Mouse (Mus musculus): Measurements from ENCODE around the gene Hltf. TPM values are rescaled to one million over a fixed set of nuclear protein-coding genes. Genes with fewer than 3 reads are reported as not detected.
A peak's percentile ranks its signal among the peaks of the same experiment; 100 is the strongest.
"Not testable (repeated sequence)": the region's sequence is repeated elsewhere in the genome, so short reads cannot be mapped to it uniquely, and the experiment has no call there.

The Hltf gene
- polyA plus RNA-seq, 1 experiment from 2014 or later = 22.8 TPM

DNA sequence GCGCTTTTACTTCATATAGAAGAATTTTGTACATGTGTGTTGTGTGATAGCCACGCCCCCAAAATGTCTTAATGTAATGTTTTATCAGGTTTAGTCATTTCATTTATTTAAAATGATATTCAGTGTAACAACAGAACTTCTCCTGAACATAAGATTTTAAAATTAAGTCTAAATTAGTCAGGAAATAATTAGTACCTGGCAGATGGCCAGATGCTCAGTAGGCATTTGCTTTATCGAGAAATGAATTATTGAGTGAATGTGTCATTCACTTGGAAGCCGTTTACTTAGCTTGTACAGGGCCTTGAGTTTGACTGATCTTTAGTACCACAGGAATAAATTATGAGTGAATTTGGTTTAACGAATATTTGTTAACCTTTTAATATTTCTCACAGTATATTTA is 51.3 kb downstream of the Hltf start:
- peaks cover 20% of the 10 kb centered on the region; the same call in 1 of the 2 replicates for H3K36me3 ChIP-seq
- no peak overlapping the region for H3K27ac ChIP-seq
- no peak overlapping the region for H3K4me3 ChIP-seq
- no peak overlapping the region for H3K9ac ChIP-seq
- no peaks in the 10 kb centered on the region for H3K9me3 ChIP-seq
- H3K4me2 ChIP-seq (replicated peaks) = no peak overlapping the region
- no peaks in the 10 kb centered on the region for H3K27me3 ChIP-seq (replicated peaks)
- no peaks in the 10 kb centered on the region for H3K4me1 ChIP-seq
- no peak for ATAC-seq (ENCODE audit: low FRiP score, low read depth)
- 86% methylated on average over 5 of the region's 5 CpGs for whole genome bisulfite sequencing

DNA sequence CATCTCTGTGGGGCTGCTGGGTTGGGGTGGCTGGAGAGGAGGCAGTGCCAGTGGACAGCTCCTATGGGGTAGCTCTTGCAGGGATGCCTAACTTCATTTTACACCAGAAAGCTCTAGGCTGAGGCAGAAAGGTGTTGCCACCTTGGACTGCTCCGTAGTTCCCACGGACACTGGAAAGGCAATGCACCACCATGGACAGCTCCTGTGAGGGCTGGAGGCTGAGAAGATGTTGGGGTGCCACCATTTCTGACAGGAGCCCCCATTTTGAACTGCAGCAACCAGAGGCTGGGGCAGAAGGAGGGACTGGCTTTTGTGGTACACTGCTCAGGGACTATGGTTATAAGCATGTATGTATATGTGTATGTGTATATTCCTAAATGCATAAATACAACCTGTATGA is 54.3 kb downstream of the Hltf start:
- Histone ChIP-seq H3K27me3 (replicated peaks) (no peaks in the 10 kb centered on the region), H3K4me2 (replicated peaks) (no peak overlapping the region), H3K4me1 (no peaks in the 10 kb centered on the region), H3K27ac (no peak overlapping the region), H3K4me3 (no peak overlapping the region), H3K9ac (no peak overlapping the region), H3K36me3 (peaks cover 25% of the 10 kb centered on the region; the same call in 1 of the 2 replicates), H3K9me3 (no peaks in the 10 kb centered on the region)
- ATAC-seq (ENCODE audit: low FRiP score, low read depth) = no peak
- WGBS = 96% methylated on average over 2 of the region's 2 CpGs

DNA sequence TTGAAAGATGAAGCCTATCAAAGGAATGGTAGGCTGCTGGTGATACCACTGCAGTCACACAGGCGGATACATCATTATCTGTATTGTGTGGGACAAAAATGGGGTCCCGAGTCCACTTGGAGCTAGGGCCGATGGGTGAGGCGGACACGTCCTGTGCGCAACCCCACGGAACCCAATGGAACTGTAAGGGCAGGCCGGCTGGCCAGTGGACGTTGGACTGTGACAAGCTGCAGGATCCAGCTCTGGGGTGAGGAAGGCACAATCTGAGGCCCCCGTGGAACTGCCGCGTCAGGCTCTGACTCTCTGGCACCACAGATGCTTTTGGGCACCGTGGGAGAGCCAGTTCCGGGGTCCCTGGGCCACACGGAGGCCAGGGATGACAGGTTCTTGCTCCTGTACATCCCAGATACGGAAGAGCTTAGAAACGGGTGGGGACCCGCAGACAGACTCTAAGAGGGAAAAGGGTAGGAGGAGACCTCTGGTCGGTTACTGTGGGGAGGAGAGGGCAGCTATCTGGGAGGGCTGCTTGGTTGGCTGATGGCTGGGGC is 61.5 kb downstream of the Hltf start:
- Histone ChIP-seq H3K27ac (no peak overlapping the region), H3K4me3 (no peak overlapping the region), H3K9me3 (no peaks in the 10 kb centered on the region), H3K4me1 (no peaks in the 10 kb centered on the region), H3K4me2 (replicated peaks) (no peak overlapping the region), H3K27me3 (replicated peaks) (no peaks in the 10 kb centered on the region), H3K36me3 (peaks cover 5% of the 10 kb centered on the region; the same call in 1 of the 2 replicates), H3K9ac (no peak overlapping the region)
- ATAC-seq (ENCODE audit: low FRiP score, low read depth) = no peak
- WGBS = 90% methylated on average over 19 of the region's 19 CpGs

DNA sequence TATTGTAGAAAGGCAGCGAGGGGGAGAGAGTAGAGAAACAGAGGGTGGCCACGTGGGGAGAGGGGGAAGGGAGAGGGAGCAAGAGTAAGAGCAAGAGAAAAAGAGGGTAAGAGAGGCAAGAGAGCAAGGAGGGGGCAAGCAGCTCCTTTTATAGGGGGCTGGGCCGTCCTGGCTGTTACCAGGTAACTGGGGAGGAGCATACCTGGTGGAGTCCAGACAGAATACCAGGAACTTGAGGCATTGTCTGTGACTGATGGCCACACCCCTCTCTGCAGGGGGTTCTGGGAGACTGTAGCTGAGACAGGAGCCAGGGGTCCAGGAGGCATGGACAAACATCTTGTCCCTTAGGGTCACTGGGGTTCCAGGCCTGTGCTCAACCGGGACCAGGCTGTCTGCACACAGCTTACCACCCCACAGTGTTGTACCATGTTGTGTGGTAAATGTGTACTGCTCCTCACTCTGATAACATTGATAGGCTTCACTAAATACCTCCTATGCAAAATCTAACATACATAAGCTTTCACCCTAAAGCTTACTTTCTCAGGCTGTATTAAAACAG is 62.2 kb downstream of the Hltf start:
- ATAC-seq (ENCODE audit: low FRiP score, low read depth) = peak; percentile 56
- H3K4me1 ChIP-seq = no peaks in the 10 kb centered on the region

DNA sequence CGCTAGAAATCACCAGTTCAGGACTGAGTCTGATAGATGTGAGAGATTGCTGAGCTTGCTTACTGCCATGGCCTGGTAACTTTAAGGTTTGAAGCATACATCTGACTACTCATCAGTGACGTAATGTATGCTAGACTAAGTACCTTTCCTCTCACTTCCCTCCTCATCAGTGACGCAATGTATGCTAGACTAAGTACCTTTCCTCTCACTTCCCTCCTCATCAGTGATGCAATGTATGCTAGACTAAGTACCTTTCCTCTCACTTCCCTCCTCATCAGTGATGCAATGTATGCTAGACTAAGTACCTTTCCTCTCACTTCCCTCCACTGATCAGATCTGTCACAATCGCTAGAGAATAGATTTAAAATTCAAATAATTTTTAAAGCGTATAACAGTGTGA is 64.0 kb downstream of the Hltf start:
- not testable (repeated sequence) for H3K27me3 ChIP-seq (replicated peaks); H3K27ac ChIP-seq; ATAC-seq (ENCODE audit: low FRiP score, low read depth); H3K36me3 ChIP-seq; H3K4me3 ChIP-seq; H3K4me1 ChIP-seq; H3K9ac ChIP-seq; H3K4me2 ChIP-seq (replicated peaks); H3K9me3 ChIP-seq
- WGBS = 94% methylated on average over 5 of the region's 5 CpGs

More for the DNA sequence above, 62.2 kb downstream of the Hltf start:
- 62% methylated on average over 4 of the region's 4 CpGs for WGBS
- Histone ChIP-seq H3K4me3 (no peak overlapping the region), H3K4me2 (replicated peaks) (no peak overlapping the region), H3K9ac (no peak overlapping the region), H3K36me3 (peaks cover 5% of the 10 kb centered on the region; the same call in 1 of the 2 replicates), H3K9me3 (no peaks in the 10 kb centered on the region), H3K27me3 (replicated peaks) (no peaks in the 10 kb centered on the region), H3K27ac (no peak overlapping the region)

DNA sequence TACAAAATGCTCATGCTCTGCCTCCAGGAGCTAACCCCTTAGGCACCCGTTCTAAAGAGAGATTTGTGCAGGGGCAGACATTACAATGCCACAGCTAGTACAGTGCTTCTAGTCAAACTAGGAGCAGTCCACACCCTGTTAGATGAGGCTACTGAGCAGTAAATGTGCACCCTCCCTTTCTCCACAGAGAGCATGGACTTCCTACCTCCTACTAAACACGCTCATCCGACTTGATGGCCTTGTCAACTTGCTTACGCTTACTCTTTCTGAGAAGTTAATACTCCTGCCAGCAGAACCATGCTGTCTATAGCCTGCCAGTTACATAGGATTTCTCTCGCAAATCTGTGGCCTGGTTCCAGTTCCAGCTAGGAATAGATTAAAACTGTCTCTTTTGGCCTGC is 68.0 kb downstream of the Hltf start:
- no peaks in the 10 kb centered on the region for H3K27me3 ChIP-seq (replicated peaks)
- H3K9me3 ChIP-seq = no peaks in the 10 kb centered on the region
- H3K4me3 ChIP-seq = no peak overlapping the region
- ATAC-seq (ENCODE audit: low FRiP score, low read depth) = no peak
- H3K36me3 ChIP-seq = no peaks in the 10 kb centered on the region; the same call in 1 of the 2 replicates
- 97% methylated on average over 5 of the region's 5 CpGs for WGBS
- no peak overlapping the region for H3K4me2 ChIP-seq (replicated peaks)
- H3K4me1 ChIP-seq = no peaks in the 10 kb centered on the region
- no peak overlapping the region for H3K9ac ChIP-seq
- H3K27ac ChIP-seq = no peak overlapping the region

DNA sequence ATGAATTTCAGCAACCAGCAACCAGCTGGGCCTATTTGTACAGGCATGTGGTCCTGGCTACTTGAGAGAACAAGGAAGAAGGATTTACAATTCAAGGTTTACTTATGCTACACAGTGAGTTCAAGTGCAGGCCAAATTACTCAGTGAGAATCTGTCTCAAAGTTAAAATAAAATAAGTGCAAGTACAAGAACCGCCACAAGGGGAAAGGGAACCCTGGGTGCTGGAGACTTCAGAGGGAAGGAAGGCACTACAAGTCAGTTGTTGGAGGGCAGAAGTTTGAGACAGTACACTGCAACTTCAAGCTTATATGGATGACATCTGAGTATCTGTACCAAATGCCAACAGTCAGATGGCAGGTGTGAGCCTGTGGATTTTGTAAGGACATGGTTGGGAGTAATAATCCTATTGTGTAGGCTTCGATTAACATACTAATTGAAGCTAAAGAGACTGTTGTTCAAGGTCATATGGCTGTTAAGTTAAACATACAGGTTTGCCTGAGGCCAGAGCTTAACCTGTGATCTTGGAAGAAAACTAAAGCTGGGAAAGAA is 69.5 kb downstream of the Hltf start:
- Histone ChIP-seq H3K27ac (no peak overlapping the region), H3K4me2 (replicated peaks) (no peak overlapping the region), H3K27me3 (replicated peaks) (no peaks in the 10 kb centered on the region), H3K4me1 (no peaks in the 10 kb centered on the region), H3K9me3 (no peaks in the 10 kb centered on the region), H3K4me3 (no peak overlapping the region), H3K9ac (no peak overlapping the region), H3K36me3 (no peaks in the 10 kb centered on the region; the same call in 1 of the 2 replicates)
- 79% methylated on average over 2 of the region's 2 CpGs for WGBS
- ATAC-seq (ENCODE audit: low FRiP score, low read depth) = no peak

DNA sequence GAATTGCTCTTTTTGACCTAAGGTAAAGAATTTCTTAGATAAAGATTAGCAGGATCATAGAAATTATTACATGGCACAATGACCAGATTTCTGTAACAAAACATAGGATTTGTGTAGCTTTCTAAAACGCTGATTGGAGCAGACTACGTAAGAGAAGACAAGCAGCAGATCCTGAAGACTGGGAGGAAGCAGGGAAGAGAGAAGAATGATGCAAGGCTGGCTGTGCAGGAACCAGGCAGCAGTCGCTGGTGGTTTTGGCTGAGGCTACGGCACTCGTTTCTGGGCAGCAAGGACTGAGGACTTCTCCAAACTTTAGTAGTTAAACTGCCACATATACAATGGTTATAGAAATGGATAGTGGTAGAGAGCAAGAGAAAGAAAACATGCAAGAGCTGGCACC is 71.9 kb downstream of the Hltf start:
- ATAC-seq (ENCODE audit: low FRiP score, low read depth) = no peak
- H3K4me3 ChIP-seq = no peak overlapping the region
- no peaks in the 10 kb centered on the region for H3K9me3 ChIP-seq
- no peaks in the 10 kb centered on the region for H3K27me3 ChIP-seq (replicated peaks)
- H3K36me3 ChIP-seq = no peaks in the 10 kb centered on the region
- no peaks in the 10 kb centered on the region for H3K4me1 ChIP-seq
- H3K4me2 ChIP-seq (replicated peaks) = no peak overlapping the region
- WGBS = 94% methylated on average over 5 of the region's 5 CpGs
- H3K27ac ChIP-seq = no peak overlapping the region
- no peak overlapping the region for H3K9ac ChIP-seq

DNA sequence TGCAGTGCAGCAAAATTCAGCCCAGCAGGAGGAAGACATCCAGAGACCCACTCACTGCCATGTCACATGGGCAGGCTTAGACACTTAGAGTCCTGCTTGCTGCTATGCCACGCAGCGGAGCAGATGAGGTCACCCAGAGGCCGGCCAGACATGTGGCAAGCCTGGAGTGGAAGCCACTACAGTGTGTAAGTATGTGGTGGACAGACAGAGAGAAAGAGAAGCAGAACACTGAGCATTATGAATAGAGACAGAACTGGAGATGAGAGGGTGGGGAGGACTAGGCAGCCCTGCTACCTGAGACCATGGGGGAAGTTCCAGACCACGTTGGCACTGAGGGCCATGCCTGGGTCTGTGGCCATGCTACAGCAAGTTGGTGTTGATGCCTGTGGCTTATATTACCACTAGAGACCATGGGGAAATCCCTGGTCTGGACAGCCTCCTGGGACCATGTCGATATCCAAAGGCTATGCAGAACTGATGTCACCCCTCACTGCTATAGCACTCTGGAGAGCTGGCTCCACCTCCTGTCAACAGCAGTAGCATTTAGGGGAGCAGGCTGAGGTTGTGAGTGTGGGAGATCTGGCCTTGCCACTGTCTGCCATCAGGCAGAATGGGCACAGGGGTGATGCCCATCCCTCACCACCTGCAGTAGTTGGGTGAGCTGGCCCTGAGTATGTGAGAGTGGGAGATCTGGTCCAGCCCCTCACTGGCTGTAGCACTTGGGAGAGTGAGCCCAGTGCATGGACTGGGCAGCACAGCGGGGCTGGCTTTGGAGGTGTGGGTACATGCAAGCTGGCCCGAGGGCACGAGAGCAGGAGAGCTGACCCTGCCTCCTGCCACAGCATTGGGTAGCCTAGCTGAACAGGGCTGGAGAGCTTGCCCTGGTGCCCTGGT is 73.1 kb downstream of the Hltf start:
- 91% methylated on average over 8 of the region's 8 CpGs for WGBS

DNA sequence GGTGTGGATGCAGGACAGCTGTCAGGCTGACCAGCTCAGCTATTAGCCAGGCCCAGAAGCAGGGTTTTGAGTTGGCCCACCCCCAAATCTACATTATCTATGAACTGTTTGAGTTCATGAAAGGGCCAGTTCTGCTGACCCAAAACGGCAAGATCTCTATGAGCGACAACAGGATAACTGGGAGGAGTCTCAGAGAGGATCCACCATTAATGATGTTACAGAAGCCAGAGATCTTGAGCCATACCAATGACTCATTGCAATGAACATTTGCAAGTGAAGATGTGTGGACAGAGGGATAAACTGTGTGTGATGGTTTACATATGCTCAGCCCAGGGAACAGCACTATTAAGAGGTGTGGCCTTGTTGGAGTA is 73.7 kb downstream of the Hltf start:
- Histone ChIP-seq H3K27me3 (replicated peaks) (no peaks in the 10 kb centered on the region), H3K36me3 (no peaks in the 10 kb centered on the region), H3K4me3 (no peak overlapping the region), H3K4me2 (replicated peaks) (no peak overlapping the region), H3K9ac (no peak overlapping the region), H3K9me3 (no peaks in the 10 kb centered on the region), H3K4me1 (no peaks in the 10 kb centered on the region), H3K27ac (no peak overlapping the region)
- WGBS = 93% methylated on average over 2 of the region's 2 CpGs
- ATAC-seq (ENCODE audit: low FRiP score, low read depth) = no peak

More for the DNA sequence above, 73.1 kb downstream of the Hltf start:
- Histone ChIP-seq H3K9me3 (no peaks in the 10 kb centered on the region), H3K36me3 (no peaks in the 10 kb centered on the region), H3K27me3 (replicated peaks) (no peaks in the 10 kb centered on the region), H3K4me1 (no peaks in the 10 kb centered on the region), H3K4me2 (replicated peaks) (no peak overlapping the region), H3K4me3 (no peak overlapping the region), H3K9ac (no peak overlapping the region), H3K27ac (no peak overlapping the region)
- no peak for ATAC-seq (ENCODE audit: low FRiP score, low read depth)

DNA sequence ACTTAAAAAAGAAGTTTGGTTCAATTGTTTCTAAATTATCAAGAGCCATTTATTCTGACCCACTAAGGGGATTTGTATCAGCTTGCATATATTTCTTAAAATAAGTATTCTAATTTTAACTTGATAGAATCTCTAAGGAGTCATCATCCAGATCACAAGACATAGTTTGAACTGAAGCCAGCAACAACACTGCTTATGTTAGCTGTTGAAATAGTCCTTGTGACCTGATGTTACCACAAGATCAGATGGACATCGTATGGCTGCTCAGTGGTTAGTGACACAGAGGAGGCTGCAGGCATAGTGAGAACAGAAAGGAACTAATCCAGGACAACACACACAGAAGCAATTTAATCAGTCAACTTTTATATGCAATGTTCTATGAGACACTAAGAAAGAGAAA is 75.1 kb downstream of the Hltf start:
- H3K4me1 ChIP-seq = no peaks in the 10 kb centered on the region
- no peaks in the 10 kb centered on the region for H3K36me3 ChIP-seq
- no peak for ATAC-seq (ENCODE audit: low FRiP score, low read depth)
- WGBS = 89% methylated on average over 1 of the region's 1 CpGs
- H3K27me3 ChIP-seq (replicated peaks) = no peaks in the 10 kb centered on the region
- H3K4me2 ChIP-seq (replicated peaks) = no peak overlapping the region
- H3K27ac ChIP-seq = no peak overlapping the region
- H3K9ac ChIP-seq = no peak overlapping the region
- H3K4me3 ChIP-seq = no peak overlapping the region
- no peaks in the 10 kb centered on the region for H3K9me3 ChIP-seq

DNA sequence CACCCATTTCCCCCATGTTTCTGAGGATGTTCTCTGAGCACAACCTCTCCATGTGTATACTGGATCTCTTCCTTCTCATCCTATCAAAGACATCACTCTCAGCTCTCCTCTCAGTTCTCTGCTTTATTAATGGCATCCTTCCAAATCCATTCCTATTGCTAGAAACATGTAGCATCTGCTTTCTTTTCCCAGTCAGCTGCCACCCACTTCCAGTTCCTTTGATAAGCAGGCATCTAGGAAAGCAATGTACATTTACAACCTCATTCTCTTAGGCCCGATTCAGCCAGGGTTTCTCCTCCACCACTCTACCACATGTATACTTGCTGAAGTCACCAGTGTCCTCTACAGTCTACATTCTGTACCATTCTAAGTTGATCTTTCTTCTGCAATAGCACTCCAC is 76.1 kb downstream of the Hltf start:
- Histone ChIP-seq H3K4me3 (no peak overlapping the region), H3K4me2 (replicated peaks) (no peak overlapping the region), H3K9ac (no peak overlapping the region), H3K27ac (no peak overlapping the region), H3K4me1 (no peaks in the 10 kb centered on the region), H3K9me3 (no peaks in the 10 kb centered on the region), H3K27me3 (replicated peaks) (no peaks in the 10 kb centered on the region), H3K36me3 (no peaks in the 10 kb centered on the region)
- WGBS = 86% methylated on average over 1 of the region's 1 CpGs
- no peak for ATAC-seq (ENCODE audit: low FRiP score, low read depth)

Measured in neural tube, embryonic 12.5 days (tissue).